Mouse (Mus musculus) ovary, postnatal 14 days (tissue): ENCODE results near the gene Pygb.

Experiments
- DNase-seq: peaks from one replicate; pipeline ENCODE4 v3.0.0; 2022; ENCODE audit warnings: low spot score

Pygb gene

GRCm38 (mm10) chr2:150793320-150793719, 6.8 kb downstream of the Pygb start:
- no peak for DNase-seq

GRCm38 (mm10) chr2:150798084-150798483, 11.5 kb downstream of the Pygb start:
- DNase-seq, result no peak

- no peak for DNase-seq
Observed at GRCm38 (mm10) chr2:150800616-150801015, 14.1 kb downstream of the Pygb start.

- no peak for DNase-seq
Observed at GRCm38 (mm10) chr2:150803035-150803434, 16.5 kb downstream of the Pygb start.

- no peak for DNase-seq
Observed at GRCm38 (mm10) chr2:150808381-150808780, 21.8 kb downstream of the Pygb start.

- DNase-seq, result no peak
Observed at GRCm38 (mm10) chr2:150808812-150809211, 22.3 kb downstream of the Pygb start.

GRCm38 (mm10) chr2:150810603-150811002, 24.1 kb downstream of the Pygb start:
- DNase-seq, result no peak

GRCm38 (mm10) chr2:150812816-150813215, 26.3 kb downstream of the Pygb start:
- no peak for DNase-seq

GRCm38 (mm10) chr2:150816676-150817402, 30.3 kb downstream of the Pygb start:
- no peak for DNase-seq

- DNase-seq, result no peak
Observed at GRCm38 (mm10) chr2:150818742-150819141, 32.2 kb downstream of the Pygb start.

GRCm38 (mm10) chr2:150820720-150821119, 34.2 kb downstream of the Pygb start:
- DNase-seq, result no peak

GRCm38 (mm10) chr2:150822987-150823386, 36.5 kb downstream of the Pygb start:
- no peak for DNase-seq

GRCm38 (mm10) chr2:150826426-150826825, 39.9 kb downstream of the Pygb start:
- DNase-seq, result no peak

GRCm38 (mm10) chr2:150828164-150828563, 41.6 kb downstream of the Pygb start:
- DNase-seq, result no peak

GRCm38 (mm10) chr2:150828654-150829053, 42.1 kb downstream of the Pygb start:
- DNase-seq, result no peak

GRCm38 (mm10) chr2:150830011-150830410, 43.5 kb downstream of the Pygb start:
- DNase-seq, result no peak

- DNase-seq, result no peak
Observed at GRCm38 (mm10) chr2:150830911-150831441, 44.4 kb downstream of the Pygb start.

GRCm38 (mm10) chr2:150832029-150832428, 45.5 kb downstream of the Pygb start:
- DNase-seq, result no peak

GRCm38 (mm10) chr2:150834616-150835015, 48.1 kb downstream of the Pygb start:
- DNase-seq, result no peak

GRCm38 (mm10) chr2:150835975-150836374, 49.4 kb downstream of the Pygb start:
- DNase-seq, result no peak

GRCm38 (mm10) chr2:150836906-150837305, 50.4 kb downstream of the Pygb start:
- no peak for DNase-seq

- no peak for DNase-seq
Observed at GRCm38 (mm10) chr2:150837781-150838180, 51.2 kb downstream of the Pygb start.

GRCm38 (mm10) chr2:150839686-150840471, 53.3 kb downstream of the Pygb start:
- no peak for DNase-seq
